Mouse (Mus musculus): ENCODE results near the gene Lypd5. TPM values are rescaled to one million over a fixed set of nuclear protein-coding genes. Genes with fewer than 3 reads are reported as not detected.

Lypd5 gene
- polyA plus RNA-seq, 1 experiment from 2014 or later: not detected

GRCm38 (mm10) chr7:24377091-24377865 lies 28.3 kb downstream of the Lypd5 start:
- DNase-seq (ENCODE audit: low spot score): peak; percentile 62
- H3K27ac ChIP-seq (replicated peaks): peak overlapping the region; percentile 77
- H3K9me3 ChIP-seq (replicated peaks): no peaks in the 10 kb centered on the region
- H3K27me3 ChIP-seq (ENCODE audit: low read depth, poor library complexity, severe bottlenecking): peaks cover 29% of the 10 kb centered on the region
- H3K36me3 ChIP-seq: no peaks in the 10 kb centered on the region
- 8% methylated on average over 49 of the region's 49 CpGs for WGBS
- H3K4me3 ChIP-seq: peak overlapping the region; percentile 53
- peaks cover 21% of the 10 kb centered on the region for H3K4me1 ChIP-seq

GRCm38 (mm10) chr7:24378049-24378701 lies 29.2 kb downstream of the Lypd5 start:
- Histone ChIP-seq H3K9me3 (replicated peaks) (no peaks in the 10 kb centered on the region), H3K27me3 (ENCODE audit: low read depth, poor library complexity, severe bottlenecking) (peaks cover 29% of the 10 kb centered on the region), H3K4me1 (peaks cover 20% of the 10 kb centered on the region), H3K4me3 (no peak overlapping the region), H3K27ac (replicated peaks) (no peak overlapping the region; the same call in 1 of the 2 replicates), H3K36me3 (no peaks in the 10 kb centered on the region)
- DNase-seq (ENCODE audit: low spot score): no peak
- WGBS: 79% methylated on average over 10 of the region's 10 CpGs

GRCm38 (mm10) chr7:24379934-24380333 lies 30.9 kb downstream of the Lypd5 start:
- Histone ChIP-seq H3K4me3 (no peak overlapping the region), H3K4me1 (peaks cover 17% of the 10 kb centered on the region), H3K27me3 (ENCODE audit: low read depth, poor library complexity, severe bottlenecking) (peaks cover 42% of the 10 kb centered on the region), H3K36me3 (no peaks in the 10 kb centered on the region), H3K27ac (replicated peaks) (peak overlapping the region; percentile 4; the same call in 1 of the 2 replicates), H3K9me3 (replicated peaks) (no peaks in the 10 kb centered on the region)
- DNase-seq (ENCODE audit: low spot score): no peak
- WGBS: 67% methylated on average over 7 of the region's 7 CpGs

GRCm38 (mm10) chr7:24380370-24380769 lies 31.4 kb downstream of the Lypd5 start:
- H3K4me1 ChIP-seq: peaks cover 18% of the 10 kb centered on the region
- H3K9me3 ChIP-seq (replicated peaks): no peaks in the 10 kb centered on the region
- WGBS: 76% methylated on average over 2 of the region's 2 CpGs
- H3K4me3 ChIP-seq: no peak overlapping the region
- H3K27me3 ChIP-seq (ENCODE audit: low read depth, poor library complexity, severe bottlenecking): peaks cover 42% of the 10 kb centered on the region
- H3K27ac ChIP-seq (replicated peaks): peak overlapping the region; percentile 4; the same call in 1 of the 2 replicates
- H3K36me3 ChIP-seq: no peaks in the 10 kb centered on the region
- DNase-seq (ENCODE audit: low spot score): no peak

- H3K36me3 ChIP-seq: no peaks in the 10 kb centered on the region
- DNase-seq (ENCODE audit: low spot score): no peak
- peaks cover 27% of the 10 kb centered on the region for H3K27me3 ChIP-seq (ENCODE audit: low read depth, poor library complexity, severe bottlenecking)
- no peak overlapping the region for H3K4me3 ChIP-seq
- 87% methylated on average over 16 of the region's 16 CpGs for WGBS
- peaks cover 9% of the 10 kb centered on the region for H3K4me1 ChIP-seq
- no peaks in the 10 kb centered on the region for H3K9me3 ChIP-seq (replicated peaks)
- no peak overlapping the region for H3K27ac ChIP-seq (replicated peaks)
Measured at GRCm38 (mm10) chr7:24382730-24383372, 33.9 kb downstream of the Lypd5 start.

GRCm38 (mm10) chr7:24384070-24384469 lies 35.1 kb downstream of the Lypd5 start:
- 77% methylated on average over 6 of the region's 6 CpGs for WGBS
- H3K9me3 ChIP-seq (replicated peaks): no peaks in the 10 kb centered on the region
- H3K4me1 ChIP-seq: peaks cover 9% of the 10 kb centered on the region
- peaks cover 14% of the 10 kb centered on the region; the same call in 1 of the 2 replicates for H3K27me3 ChIP-seq (ENCODE audit: low read depth, poor library complexity, severe bottlenecking)
- H3K4me3 ChIP-seq: no peak overlapping the region
- H3K36me3 ChIP-seq: no peaks in the 10 kb centered on the region
- 0 out of 2 replicates have a peak overlapping the region, but pooled peaks have one; percentile 30 for H3K27ac ChIP-seq (replicated peaks)
- DNase-seq (ENCODE audit: low spot score): no peak

- Histone ChIP-seq H3K27me3 (ENCODE audit: low read depth, poor library complexity, severe bottlenecking) (peaks cover 13% of the 10 kb centered on the region; the same call in 1 of the 2 replicates), H3K36me3 (no peaks in the 10 kb centered on the region), H3K4me3 (peak overlapping the region; percentile 28; the same call in 1 of the 2 replicates), H3K9me3 (replicated peaks) (no peaks in the 10 kb centered on the region), H3K27ac (replicated peaks) (no peak overlapping the region), H3K4me1 (peaks cover 9% of the 10 kb centered on the region)
- peak; percentile 75 for DNase-seq (ENCODE audit: low spot score)
- 8% methylated on average over 11 of the region's 11 CpGs for WGBS
Measured at GRCm38 (mm10) chr7:24384827-24385226, 35.8 kb downstream of the Lypd5 start.

GRCm38 (mm10) chr7:24387059-24387556 lies 38.1 kb downstream of the Lypd5 start:
- no peak overlapping the region for H3K4me3 ChIP-seq
- peaks cover 7% of the 10 kb centered on the region for H3K4me1 ChIP-seq
- DNase-seq (ENCODE audit: low spot score): no peak
- peaks cover 13% of the 10 kb centered on the region; the same call in 1 of the 2 replicates for H3K27me3 ChIP-seq (ENCODE audit: low read depth, poor library complexity, severe bottlenecking)
- no peaks in the 10 kb centered on the region for H3K9me3 ChIP-seq (replicated peaks)
- no peaks in the 10 kb centered on the region for H3K36me3 ChIP-seq
- H3K27ac ChIP-seq (replicated peaks): no peak overlapping the region
- 86% methylated on average over 10 of the region's 10 CpGs for WGBS

GRCm38 (mm10) chr7:24389516-24390187 lies 40.7 kb downstream of the Lypd5 start:
- DNase-seq (ENCODE audit: low spot score): no peak
- Histone ChIP-seq H3K27ac (replicated peaks) (no peak overlapping the region), H3K36me3 (no peaks in the 10 kb centered on the region), H3K4me1 (peaks cover 4% of the 10 kb centered on the region), H3K27me3 (ENCODE audit: low read depth, poor library complexity, severe bottlenecking) (no peaks in the 10 kb centered on the region), H3K9me3 (replicated peaks) (no peaks in the 10 kb centered on the region), H3K4me3 (no peak overlapping the region)
- 75% methylated on average over 13 of the region's 13 CpGs for WGBS

GRCm38 (mm10) chr7:24390512-24390911 lies 41.5 kb downstream of the Lypd5 start:
- Histone ChIP-seq H3K36me3 (no peaks in the 10 kb centered on the region), H3K9me3 (replicated peaks) (no peaks in the 10 kb centered on the region), H3K27me3 (ENCODE audit: low read depth, poor library complexity, severe bottlenecking) (no peaks in the 10 kb centered on the region), H3K4me1 (no peaks in the 10 kb centered on the region), H3K27ac (replicated peaks) (no peak overlapping the region), H3K4me3 (no peak overlapping the region)
- 75% methylated on average over 7 of the region's 7 CpGs for WGBS
- no peak for DNase-seq (ENCODE audit: low spot score)

- Histone ChIP-seq H3K9me3 (replicated peaks) (no peaks in the 10 kb centered on the region), H3K4me1 (no peaks in the 10 kb centered on the region), H3K4me3 (no peak overlapping the region), H3K27ac (replicated peaks) (no peak overlapping the region), H3K36me3 (no peaks in the 10 kb centered on the region), H3K27me3 (ENCODE audit: low read depth, poor library complexity, severe bottlenecking) (no peaks in the 10 kb centered on the region)
- DNase-seq (ENCODE audit: low spot score): no peak
- WGBS: 61% methylated on average over 5 of the region's 5 CpGs
Measured at GRCm38 (mm10) chr7:24391077-24391476, 42.1 kb downstream of the Lypd5 start.

- H3K4me1 ChIP-seq: no peaks in the 10 kb centered on the region
- no peak for DNase-seq (ENCODE audit: low spot score)
- H3K36me3 ChIP-seq: no peaks in the 10 kb centered on the region
- no peak overlapping the region for H3K4me3 ChIP-seq
- H3K9me3 ChIP-seq (replicated peaks): no peaks in the 10 kb centered on the region
- WGBS: 84% methylated on average over 2 of the region's 2 CpGs
- H3K27ac ChIP-seq (replicated peaks): no peak overlapping the region
- no peaks in the 10 kb centered on the region for H3K27me3 ChIP-seq (ENCODE audit: low read depth, poor library complexity, severe bottlenecking)
Measured at GRCm38 (mm10) chr7:24391687-24392086, 42.7 kb downstream of the Lypd5 start.
